Mouse (Mus musculus): ENCODE results near the gene Tmem269. TPM values are rescaled to one million over a fixed set of nuclear protein-coding genes. Genes with fewer than 3 reads are reported as not detected.

The Tmem269 gene
- polyA plus RNA-seq, 1 experiment: not detected

- Histone ChIP-seq H3K4me3 (replicated peaks) (no peak overlapping the region), H3K27me3 (ENCODE audit: control insufficient read depth) (no peaks in the 10 kb centered on the region), H3K9me3 (ENCODE audit: control insufficient read depth, low read length) (no peaks in the 10 kb centered on the region), H3K36me3 (ENCODE audit: control insufficient read depth) (peaks cover 80% of the 10 kb centered on the region), H3K4me1 (ENCODE audit: control insufficient read depth) (peaks cover 58% of the 10 kb centered on the region)
- TF ChIP-seq TAL1 (IDR thresholded peaks at IDR 0.05; ENCODE audit: low read length) (no peak), GATA1 (IDR thresholded peaks at IDR 0.05; ENCODE audit: low read length) (no peak)
Measured at GRCm38 (mm10) chr4:119177702-119178101, 40.3 kb downstream of the Tmem269 start.

DNA sequence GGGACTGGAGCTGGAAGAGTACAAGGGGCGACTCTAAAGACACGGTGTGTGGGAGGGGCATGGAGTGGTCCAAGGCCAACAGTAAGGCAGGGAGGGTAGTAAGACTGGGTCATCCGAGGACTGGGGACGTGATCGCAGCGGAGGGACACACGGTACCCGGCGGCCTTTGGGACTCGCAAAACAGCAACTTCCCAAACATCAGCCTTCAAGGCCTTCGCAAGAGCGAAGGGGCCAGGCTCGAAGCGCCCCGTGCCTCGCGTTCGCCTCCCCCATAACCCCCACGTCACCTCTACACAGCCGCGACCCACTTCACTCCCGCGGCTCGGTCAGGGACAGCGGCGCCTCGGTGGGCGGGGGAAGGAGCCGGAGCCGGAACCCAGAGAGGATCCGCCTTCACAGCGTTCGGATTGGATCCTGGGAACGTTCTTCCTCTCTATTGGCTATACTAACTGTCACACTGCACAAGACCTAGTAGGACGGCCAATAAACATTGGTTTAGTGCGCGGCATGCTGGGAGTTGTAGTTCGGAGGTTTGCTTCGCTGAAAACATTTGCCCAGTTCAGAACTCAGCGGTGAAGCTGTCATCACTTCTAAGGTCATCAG, 44.1 kb downstream of the Tmem269 start, which contains the start of gene Zfp691:
Gene Zfp691, minus strand, starts transcription at position 345 of the 603 bp plus-strand sequence.
- TF ChIP-seq TAL1 (IDR thresholded peaks at IDR 0.05; ENCODE audit: low read length): no peak
- TF ChIP-seq GATA1 (IDR thresholded peaks at IDR 0.05; ENCODE audit: low read length): no peak
- Histone ChIP-seq H3K36me3 (ENCODE audit: control insufficient read depth) (peaks cover 72% of the 10 kb centered on the region), H3K27me3 (ENCODE audit: control insufficient read depth) (no peaks in the 10 kb centered on the region), H3K4me3 (replicated peaks) (peak within 1 kb of the TSS; percentile 81), H3K4me1 (ENCODE audit: control insufficient read depth) (peaks cover 48% of the 10 kb centered on the region), H3K9me3 (ENCODE audit: control insufficient read depth, low read length) (no peaks in the 10 kb centered on the region)

- H3K36me3 ChIP-seq (ENCODE audit: control insufficient read depth): peaks cover 71% of the 10 kb centered on the region
- no peaks in the 10 kb centered on the region for H3K27me3 ChIP-seq (ENCODE audit: control insufficient read depth)
- peaks cover 49% of the 10 kb centered on the region for H3K4me1 ChIP-seq (ENCODE audit: control insufficient read depth)
- H3K4me3 ChIP-seq (replicated peaks): peak overlapping the region; percentile 81
- H3K9me3 ChIP-seq (ENCODE audit: control insufficient read depth, low read length): no peaks in the 10 kb centered on the region
- TF ChIP-seq GATA1 (IDR thresholded peaks at IDR 0.05; ENCODE audit: low read length): no peak
- no peak for TF ChIP-seq TAL1 (IDR thresholded peaks at IDR 0.05; ENCODE audit: low read length)
Measured at GRCm38 (mm10) chr4:119172919-119173650, 44.9 kb downstream of the Tmem269 start.

GRCm38 (mm10) chr4:119167663-119168062, 50.4 kb downstream of the Tmem269 start:
- H3K36me3 ChIP-seq (ENCODE audit: control insufficient read depth): peaks cover 39% of the 10 kb centered on the region
- no peaks in the 10 kb centered on the region for H3K27me3 ChIP-seq (ENCODE audit: control insufficient read depth)
- TF ChIP-seq GATA1 (IDR thresholded peaks at IDR 0.05; ENCODE audit: low read length): no peak
- TF ChIP-seq TAL1 (IDR thresholded peaks at IDR 0.05; ENCODE audit: low read length): no peak
- no peaks in the 10 kb centered on the region for H3K9me3 ChIP-seq (ENCODE audit: control insufficient read depth, low read length)
- peaks cover 28% of the 10 kb centered on the region for H3K4me1 ChIP-seq (ENCODE audit: control insufficient read depth)
- no peak overlapping the region for H3K4me3 ChIP-seq (replicated peaks)

DNA sequence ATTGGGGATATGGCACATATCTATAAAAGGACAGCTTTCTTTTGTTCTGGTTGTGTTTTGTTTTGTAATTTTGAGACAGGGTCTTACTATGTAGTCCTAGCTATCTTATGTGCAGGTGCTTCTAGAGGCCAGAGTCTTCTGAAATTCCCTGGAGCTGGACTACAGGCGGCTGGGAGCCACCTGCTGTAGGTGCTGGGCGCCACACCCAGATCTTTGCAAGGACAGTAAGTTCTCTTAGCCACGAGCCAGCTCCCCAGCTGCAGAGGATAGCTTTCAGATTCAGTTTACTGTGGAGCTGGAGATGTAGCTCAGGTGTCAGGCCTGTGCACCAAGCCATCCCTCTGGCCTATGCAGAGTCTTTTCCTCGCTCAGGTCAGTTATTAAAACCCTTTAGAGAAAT, 50.9 kb downstream of the Tmem269 start:
- peaks cover 37% of the 10 kb centered on the region for H3K36me3 ChIP-seq (ENCODE audit: control insufficient read depth)
- no peaks in the 10 kb centered on the region for H3K27me3 ChIP-seq (ENCODE audit: control insufficient read depth)
- no peaks in the 10 kb centered on the region for H3K9me3 ChIP-seq (ENCODE audit: control insufficient read depth, low read length)
- H3K4me1 ChIP-seq (ENCODE audit: control insufficient read depth): peaks cover 24% of the 10 kb centered on the region
- no peak overlapping the region for H3K4me3 ChIP-seq (replicated peaks)
- TF ChIP-seq TAL1 (IDR thresholded peaks at IDR 0.05; ENCODE audit: low read length) (no peak), GATA1 (IDR thresholded peaks at IDR 0.05; ENCODE audit: low read length) (no peak)

DNA sequence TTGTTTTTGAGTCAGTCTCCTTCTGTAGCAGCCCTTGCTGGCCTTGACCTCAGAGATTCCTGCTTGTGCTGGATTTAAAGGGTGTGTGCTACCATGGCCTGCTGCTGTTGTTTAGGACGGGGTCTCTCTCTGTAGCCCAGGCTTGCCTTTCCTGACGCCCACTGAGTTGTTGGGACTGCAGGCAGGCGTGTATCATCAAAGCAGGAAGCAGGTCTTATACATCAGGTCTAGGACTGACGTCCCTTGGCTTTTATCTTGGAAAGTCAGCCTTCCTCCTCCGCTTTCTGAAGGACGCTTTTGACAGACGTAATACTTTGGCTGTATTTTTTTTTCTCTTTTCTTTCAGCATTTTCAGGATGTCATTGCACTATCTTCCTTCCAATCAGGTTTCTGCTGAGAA, 52.1 kb downstream of the Tmem269 start:
- Histone ChIP-seq H3K9me3 (ENCODE audit: control insufficient read depth, low read length) (no peaks in the 10 kb centered on the region), H3K4me3 (replicated peaks) (no peak overlapping the region), H3K27me3 (ENCODE audit: control insufficient read depth) (no peaks in the 10 kb centered on the region), H3K4me1 (ENCODE audit: control insufficient read depth) (peaks cover 18% of the 10 kb centered on the region), H3K36me3 (ENCODE audit: control insufficient read depth) (peaks cover 28% of the 10 kb centered on the region)
- TF ChIP-seq TAL1 (IDR thresholded peaks at IDR 0.05; ENCODE audit: low read length) (no peak), GATA1 (IDR thresholded peaks at IDR 0.05; ENCODE audit: low read length) (no peak)

DNA sequence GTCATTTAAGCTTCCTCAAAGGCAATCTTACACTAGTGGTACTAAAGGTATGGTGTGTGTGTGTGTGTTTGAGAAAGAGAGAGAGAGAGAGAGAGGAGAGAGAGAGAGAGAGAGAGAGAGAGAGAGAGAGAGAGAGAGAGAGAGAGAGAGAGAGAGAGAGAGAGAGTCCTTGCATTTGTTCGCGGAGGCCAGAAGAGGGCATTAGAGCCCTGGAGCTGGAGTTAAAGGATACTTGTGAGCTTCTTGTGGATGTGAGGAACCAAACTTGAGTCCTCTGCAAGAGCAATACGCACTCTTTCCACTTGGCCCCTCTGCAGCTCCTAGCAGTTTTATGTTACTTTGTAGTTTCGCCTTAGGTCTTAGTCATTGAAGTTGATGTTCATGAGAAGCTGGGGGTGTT, 55.0 kb downstream of the Tmem269 start:
- Histone ChIP-seq H3K4me1 (ENCODE audit: control insufficient read depth) (peaks cover 6% of the 10 kb centered on the region), H3K9me3 (ENCODE audit: control insufficient read depth, low read length) (no peaks in the 10 kb centered on the region; the same call in 1 of the 2 replicates), H3K4me3 (replicated peaks) (no peak overlapping the region), H3K36me3 (ENCODE audit: control insufficient read depth) (no peaks in the 10 kb centered on the region), H3K27me3 (ENCODE audit: control insufficient read depth) (no peaks in the 10 kb centered on the region)
- TF ChIP-seq TAL1 (IDR thresholded peaks at IDR 0.05; ENCODE audit: low read length) (no peak), GATA1 (IDR thresholded peaks at IDR 0.05; ENCODE audit: low read length) (no peak)

DNA sequence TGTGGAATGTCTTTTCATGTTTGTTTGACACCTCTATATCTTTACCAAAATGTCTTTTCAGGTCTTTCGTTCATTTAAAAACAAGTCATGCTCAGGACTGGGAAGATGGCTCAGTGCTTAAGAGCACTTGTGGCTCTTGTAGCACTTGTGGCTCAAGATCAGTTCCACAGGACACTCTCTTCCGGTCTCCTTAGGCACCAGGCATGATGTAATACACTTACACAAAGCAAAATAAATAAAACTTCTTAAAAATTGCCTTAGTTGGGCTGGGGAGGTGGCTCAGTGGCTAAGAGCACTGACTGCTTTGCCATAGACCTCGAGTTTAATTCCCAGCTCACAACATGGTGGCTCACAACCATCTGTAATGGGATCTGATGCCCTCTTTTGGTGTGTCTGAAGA, 56.7 kb downstream of the Tmem269 start:
- TF ChIP-seq GATA1 (IDR thresholded peaks at IDR 0.05; ENCODE audit: low read length): no peak
- TF ChIP-seq TAL1 (IDR thresholded peaks at IDR 0.05; ENCODE audit: low read length): no peak
- H3K4me3 ChIP-seq (replicated peaks): no peak overlapping the region
- no peaks in the 10 kb centered on the region; the same call in 1 of the 2 replicates for H3K9me3 ChIP-seq (ENCODE audit: control insufficient read depth, low read length)
- no peaks in the 10 kb centered on the region for H3K36me3 ChIP-seq (ENCODE audit: control insufficient read depth)
- no peaks in the 10 kb centered on the region for H3K27me3 ChIP-seq (ENCODE audit: control insufficient read depth)
- H3K4me1 ChIP-seq (ENCODE audit: control insufficient read depth): peaks cover 3% of the 10 kb centered on the region

- Histone ChIP-seq H3K36me3 (ENCODE audit: control insufficient read depth) (no peaks in the 10 kb centered on the region), H3K4me3 (replicated peaks) (no peak overlapping the region), H3K9me3 (ENCODE audit: control insufficient read depth, low read length) (no peaks in the 10 kb centered on the region; the same call in 1 of the 2 replicates), H3K4me1 (ENCODE audit: control insufficient read depth) (no peaks in the 10 kb centered on the region), H3K27me3 (ENCODE audit: control insufficient read depth) (peaks cover 11% of the 10 kb centered on the region)
- TF ChIP-seq TAL1 (IDR thresholded peaks at IDR 0.05; ENCODE audit: low read length): no peak
- no peak for TF ChIP-seq GATA1 (IDR thresholded peaks at IDR 0.05; ENCODE audit: low read length)
Measured at GRCm38 (mm10) chr4:119157891-119158290, 60.1 kb downstream of the Tmem269 start.
